Mouse (Mus musculus) heart, postnatal 0 days (tissue): ENCODE measurements around the gene Zfp747. TPM values are rescaled to one million over a fixed set of nuclear protein-coding genes. Genes with fewer than 3 reads are reported as not detected.
"Not testable (repeated sequence)": the region's sequence is repeated elsewhere in the genome, so short reads cannot be mapped to it uniquely, and the experiment has no call there.

Experiments
- ATAC-seq: fragments of 200-750 bp; cut with Nextera tagmentation; 2 replicates; pipeline ENCODE4 v1.8.0; 2017; ENCODE audit warnings: low read depth, moderate number of reproducible peaks, moderate library complexity; ENCODE audit not compliant: insufficient read depth
- DNase-seq: peaks from one replicate; pipeline ENCODE4 v3.0.0-alpha.2; 2016; ENCODE audit warnings: low spot score
- H3K27ac ChIP-seq: fragments of 300-500 bp; sonication (generic); 2 replicates; pipeline ENCODE4 v1.5.1; 2014; ENCODE audit warnings: low read depth, mild to moderate bottlenecking
- H3K27me3 ChIP-seq: fragments of 300-500 bp; sonication (generic); 2 replicates; pipeline ENCODE4 v1.6.1; 2014; ENCODE audit warnings: low read length, mixed read lengths; ENCODE audit not compliant: control insufficient read depth, insufficient read depth
- H3K36me3 ChIP-seq: fragments of 300-500 bp; sonication (generic); replicated peaks from 2 replicates; pipeline ENCODE4 v1.6.1; 2014; ENCODE audit warnings: low read length, mixed read lengths; ENCODE audit not compliant: control insufficient read depth, insufficient read depth
- H3K4me1 ChIP-seq: fragments of 300-500 bp; sonication (generic); 2 replicates; pipeline ENCODE4 v1.6.1; 2014; ENCODE audit warnings: antibody characterized with exemption; ENCODE audit not compliant: control insufficient read depth, insufficient read depth
- H3K4me2 ChIP-seq: fragments of 300-500 bp; sonication (generic); 2 replicates; pipeline ENCODE4 v1.6.1; 2014; ENCODE audit warnings: low read depth, mild to moderate bottlenecking, low read length, moderate library complexity
- H3K4me3 ChIP-seq: fragments of 300-500 bp; sonication (generic); 2 replicates; pipeline ENCODE4 v1.5.1; 2014; ENCODE audit warnings: low read depth, low read length
- H3K9ac ChIP-seq: fragments of 300-500 bp; sonication (generic); replicated peaks from 2 replicates; pipeline ENCODE4 v1.6.1; 2014; ENCODE audit warnings: low read depth, low read length, mixed read lengths
- H3K9me3 ChIP-seq: fragments of 300-500 bp; sonication (generic); replicated peaks from 2 replicates; pipeline ENCODE4 v1.6.1; 2016; ENCODE audit warnings: low read length; ENCODE audit not compliant: control insufficient read depth
- CTCF ChIP-seq: IDR thresholded peaks from 2 replicates; pipeline ENCODE4 v1.5.1; 2016; ENCODE audit warnings: antibody characterized with exemption, control low read depth, low read depth
- EP300 ChIP-seq: IDR thresholded peaks from 2 replicates; pipeline ENCODE4 v1.6.1; 2016; ENCODE audit warnings: antibody characterized with exemption, low read depth
- WGBS: fragments of 180-500 bp; shearing (Covaris S2); extraction: QIAGEN DNeasy Blood & Tissue Kit; methylation state at CpG from one replicate; pipeline ENCODE4 v1.1.7; 2014; 5-methylcytosine and 5-hydroxymethylcytosine counted together
- polyA plus RNA-seq: library from polyadenylated mRNA; unstranded; fragments of >200 nt; fragmentation: Nextera tagmentation; extraction: Ambion mirVana; gene quantifications from 2 replicates; pipeline ENCODE4 v1.2.1, GENCODE M21; 2015
- total RNA-seq: library from RNA; depleted of rRNA; stranded (reverse); fragments of >200 nt; gene quantifications from 2 replicates; pipeline ENCODE4 v1.2.3, GENCODE M21; 2014; ENCODE audit warnings: low replicate concordance; rRNA removed

Gene Zfp747
- total RNA-seq (5.8 TPM in 2 replicates), polyA plus RNA-seq (3.0 and 3.8 TPM in 2 replicates)

DNA sequence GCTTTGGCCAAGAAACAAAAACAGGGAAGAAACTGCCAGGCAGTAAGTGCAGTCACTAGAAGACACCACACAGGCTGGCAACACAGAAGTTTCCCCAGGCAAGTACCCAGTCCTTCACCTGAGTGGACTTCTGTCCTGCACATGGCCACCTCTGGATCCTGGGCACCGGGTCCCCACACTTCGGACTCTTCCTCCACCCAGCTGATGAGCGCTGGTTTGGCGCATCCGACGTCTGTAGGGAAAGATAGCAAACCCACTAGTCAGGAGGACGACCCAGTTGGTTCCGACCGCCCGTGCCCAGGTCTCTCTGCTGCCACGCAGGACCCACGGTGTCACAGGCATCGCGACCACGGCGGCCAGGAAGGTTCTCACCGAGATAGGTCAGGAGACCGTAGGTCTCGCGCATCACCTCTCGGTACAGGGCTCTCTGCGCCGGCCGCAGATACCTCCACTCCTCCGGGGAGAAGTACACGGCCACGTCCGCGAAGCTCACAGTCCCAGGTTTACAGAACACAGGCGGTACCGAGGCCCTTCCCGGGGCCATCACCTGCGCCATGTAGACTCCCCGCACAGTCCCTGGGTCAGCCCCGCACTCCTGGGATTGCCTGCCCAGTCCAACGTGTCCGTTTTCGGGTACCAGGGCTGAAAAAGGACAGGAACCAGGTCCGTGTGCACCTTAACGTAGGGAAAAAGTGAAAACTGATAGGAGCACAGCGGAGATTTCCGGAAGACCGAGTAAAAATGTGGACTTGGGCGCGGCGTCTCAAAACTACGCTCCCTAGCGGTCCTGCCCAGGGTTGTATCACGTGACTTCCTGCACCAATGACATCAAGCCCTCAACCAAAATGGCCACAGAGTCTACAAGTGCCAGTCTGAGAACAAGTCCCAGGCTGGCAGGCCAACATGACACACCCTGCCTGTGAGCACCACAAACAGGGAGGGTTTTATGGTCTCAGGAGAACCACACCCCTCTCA is at the start of gene Zfp747:
Gene Zfp747, minus strand, starts transcription at position 780 of the 975 bp plus-strand sequence.
- H3K9me3 ChIP-seq, H3K27me3 ChIP-seq, H3K4me1 ChIP-seq, H3K36me3 ChIP-seq: not testable (repeated sequence)
- H3K4me2 ChIP-seq: peak within 1 kb of the TSS; percentile 84
- ATAC-seq: peak; percentile 96
- H3K9ac ChIP-seq: peak within 1 kb of the TSS; percentile 79
- TF ChIP-seq CTCF: peak; percentile 66
- DNase-seq: peak; percentile 94
- WGBS: under 1% methylated on average over 48 of the region's 49 CpGs
- peak within 1 kb of the TSS; percentile 54 for H3K4me3 ChIP-seq
- H3K27ac ChIP-seq: peak within 1 kb of the TSS; percentile 58; the same call in 1 of the 2 replicates

- Histone ChIP-seq H3K4me2 (no peak overlapping the region), H3K9ac (no peak overlapping the region), H3K4me3 (no peak overlapping the region), H3K9me3 (no peaks in the 10 kb centered on the region), H3K4me1 (peaks cover 4% of the 10 kb centered on the region), H3K27ac (no peak overlapping the region), H3K27me3 (peaks cover 3% of the 10 kb centered on the region; the same call in 1 of the 2 replicates), H3K36me3 (no peaks in the 10 kb centered on the region)
- no peak for ATAC-seq
- 82% methylated on average over 3 of the region's 3 CpGs for WGBS
- TF ChIP-seq CTCF (no peak), EP300 (no peak)
- DNase-seq: no peak
Measured at GRCm38 (mm10) chr7:127425291-127425690, 49.4 kb upstream of the Zfp747 start.

GRCm38 (mm10) chr7:127422247-127422646 is 46.4 kb upstream of the Zfp747 start:
- peak overlapping the region; percentile 90 for H3K4me2 ChIP-seq
- no peaks in the 10 kb centered on the region for H3K9me3 ChIP-seq
- no peak for TF ChIP-seq EP300
- TF ChIP-seq CTCF: no peak
- H3K36me3 ChIP-seq: peaks cover 8% of the 10 kb centered on the region; the same call in 1 of the 2 replicates
- 2% methylated on average over 15 of the region's 15 CpGs for WGBS
- H3K27me3 ChIP-seq: peaks cover 3% of the 10 kb centered on the region; the same call in 1 of the 2 replicates
- H3K27ac ChIP-seq: no peak overlapping the region
- no peak overlapping the region; the same call in 1 of the 2 replicates for H3K9ac ChIP-seq
- H3K4me1 ChIP-seq: peaks cover 4% of the 10 kb centered on the region
- DNase-seq (no peak), ATAC-seq (peak; percentile 43; the same call in 1 of the 2 replicates)
- H3K4me3 ChIP-seq: peak overlapping the region; percentile 86

DNA sequence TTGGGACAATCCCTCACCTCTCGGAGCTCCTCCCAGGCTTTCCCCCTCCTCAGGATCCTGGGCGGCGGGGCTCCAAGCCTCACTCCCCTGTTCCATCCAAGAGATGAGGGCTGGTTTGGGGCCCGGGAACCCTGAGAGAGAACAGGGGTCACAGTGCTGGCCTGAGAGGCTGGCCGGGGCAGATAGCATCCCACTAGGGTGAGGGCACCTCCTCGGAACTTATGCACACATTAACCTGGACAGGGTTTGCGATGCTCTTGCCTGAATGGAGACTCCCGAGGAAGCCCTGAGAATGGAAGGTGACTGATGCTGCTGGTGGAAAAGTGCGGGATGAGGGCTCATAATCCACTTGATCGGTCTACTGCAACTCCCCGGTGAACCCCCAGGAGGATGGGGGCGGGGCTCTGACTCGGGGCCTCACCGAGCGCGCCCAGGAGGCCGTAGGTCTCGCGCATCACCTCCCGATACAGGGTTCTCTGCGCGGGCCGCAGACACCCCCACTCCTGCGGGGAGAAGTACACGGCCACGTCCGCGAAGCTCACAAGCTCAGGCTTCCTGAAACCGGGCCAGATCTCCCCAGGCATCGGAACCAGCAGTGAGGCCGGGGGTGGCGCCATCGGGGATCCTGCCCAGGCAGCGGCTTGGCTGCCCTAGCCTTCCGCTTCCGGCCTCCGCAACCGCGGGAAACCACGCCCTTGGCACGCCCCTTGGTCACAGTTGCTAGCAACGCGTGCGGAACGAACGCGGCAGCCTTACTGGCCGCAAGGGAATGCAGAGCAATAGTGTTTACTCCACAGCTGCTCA is 45.7 kb upstream of the Zfp747 start, which contains the start of gene Zfp688:
Gene Zfp688, minus strand, starts transcription at position 681 of the 804 bp plus-strand sequence.
- TF ChIP-seq EP300: no peak; the same call in 1 of the 2 replicates
- TF ChIP-seq CTCF: peak; percentile 27; the same call in 1 of the 2 replicates
- peak; percentile 90 for DNase-seq
- ATAC-seq: peak; percentile 95
- Histone ChIP-seq H3K4me3 (peak within 1 kb of the TSS; percentile 86), H3K27me3 (peaks cover 3% of the 10 kb centered on the region; the same call in 1 of the 2 replicates), H3K4me1 (peaks cover 4% of the 10 kb centered on the region), H3K9ac (peak within 1 kb of the TSS; percentile 79), H3K4me2 (peak within 1 kb of the TSS; percentile 90), H3K27ac (peak within 1 kb of the TSS; percentile 65), H3K9me3 (no peaks in the 10 kb centered on the region), H3K36me3 (peaks cover 8% of the 10 kb centered on the region; the same call in 1 of the 2 replicates)
- under 1% methylated on average over 48 of the region's 48 CpGs for WGBS

- no peak overlapping the region for H3K4me3 ChIP-seq
- no peaks in the 10 kb centered on the region for H3K36me3 ChIP-seq
- no peaks in the 10 kb centered on the region for H3K27me3 ChIP-seq
- no peak overlapping the region for H3K4me2 ChIP-seq
- no peaks in the 10 kb centered on the region for H3K4me1 ChIP-seq
- ATAC-seq (no peak), DNase-seq (no peak)
- WGBS: 59% methylated on average over 2 of the region's 2 CpGs
- no peak overlapping the region for H3K9ac ChIP-seq
- no peaks in the 10 kb centered on the region for H3K9me3 ChIP-seq
- H3K27ac ChIP-seq: no peak overlapping the region
- TF ChIP-seq CTCF (no peak), EP300 (no peak)
Measured at GRCm38 (mm10) chr7:127411418-127411817, 35.6 kb upstream of the Zfp747 start.
